Mouse (Mus musculus): ENCODE measurements around the gene Gsk3a.

Gene Gsk3a

DNA sequence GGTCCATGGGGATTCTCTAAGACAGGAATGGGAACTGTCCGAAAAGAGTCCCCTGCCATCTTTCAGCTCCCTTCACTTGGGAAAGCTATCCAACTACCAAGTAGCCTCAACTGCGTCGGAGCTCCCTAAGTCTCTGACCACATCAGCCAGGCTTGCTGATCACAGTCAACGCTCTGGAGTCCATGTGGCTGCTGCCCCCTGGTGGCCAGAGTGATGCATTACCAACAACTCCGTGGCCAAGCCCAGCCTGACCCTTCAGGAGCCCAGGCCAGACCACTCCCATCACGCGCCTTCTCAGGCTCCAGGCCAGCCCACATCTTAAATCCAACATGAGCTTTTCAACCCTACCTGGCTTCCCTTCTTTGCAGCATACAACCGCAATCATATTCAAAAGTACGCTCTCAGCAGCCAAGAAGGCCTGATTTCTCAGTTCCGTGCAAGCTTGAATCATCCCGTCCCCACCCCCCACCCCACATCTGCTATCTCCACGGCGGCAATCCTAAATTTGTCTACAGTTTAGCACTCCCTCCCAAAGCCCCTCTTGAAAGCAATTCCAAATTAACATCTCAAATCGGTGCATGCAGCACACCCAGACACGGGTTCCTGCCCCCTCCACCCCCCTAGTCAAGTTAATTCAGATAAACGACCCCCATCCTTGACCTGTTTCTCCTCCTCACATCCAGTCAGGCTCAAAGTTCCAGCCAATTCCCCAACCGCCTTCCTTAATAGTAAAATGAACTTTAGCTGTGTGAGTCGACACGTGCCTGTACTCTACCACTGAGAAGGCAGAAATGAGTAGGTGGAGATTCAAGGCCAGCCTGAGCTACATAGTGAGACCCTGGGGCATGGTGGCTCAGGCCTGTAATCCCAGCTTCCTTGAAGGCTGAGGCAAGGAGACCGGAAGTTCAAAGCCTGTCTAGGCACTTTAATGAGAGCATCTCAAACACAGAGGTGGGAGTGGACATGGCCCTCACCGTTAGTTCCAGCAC, 49.7 kb downstream of the Gsk3a start:
- peak; percentile 85 to 94 for DNase-seq (ENCODE audit: low spot score in 2 of 2)

DNA sequence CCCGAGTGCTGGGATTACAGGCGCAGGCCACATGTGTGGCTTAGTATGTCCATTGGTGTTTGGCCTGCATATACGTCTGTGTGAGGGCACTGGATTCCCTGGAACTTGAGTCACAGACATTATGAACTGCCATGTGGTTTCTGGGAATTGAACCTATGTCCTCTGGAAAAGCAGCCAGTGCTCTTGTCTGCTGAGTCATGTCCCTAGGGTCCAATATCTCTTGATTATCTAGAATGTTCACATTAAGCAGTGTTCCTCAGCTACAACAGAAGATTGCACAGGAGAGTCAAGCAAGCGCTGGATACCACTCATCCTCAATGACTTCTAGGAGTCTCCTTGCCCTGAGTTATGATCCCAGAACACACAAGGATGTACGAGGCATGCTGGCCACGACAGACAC, 53.6 kb downstream of the Gsk3a start:
- no peak for DNase-seq (ENCODE audit: low spot score in 2 of 2)

DNA sequence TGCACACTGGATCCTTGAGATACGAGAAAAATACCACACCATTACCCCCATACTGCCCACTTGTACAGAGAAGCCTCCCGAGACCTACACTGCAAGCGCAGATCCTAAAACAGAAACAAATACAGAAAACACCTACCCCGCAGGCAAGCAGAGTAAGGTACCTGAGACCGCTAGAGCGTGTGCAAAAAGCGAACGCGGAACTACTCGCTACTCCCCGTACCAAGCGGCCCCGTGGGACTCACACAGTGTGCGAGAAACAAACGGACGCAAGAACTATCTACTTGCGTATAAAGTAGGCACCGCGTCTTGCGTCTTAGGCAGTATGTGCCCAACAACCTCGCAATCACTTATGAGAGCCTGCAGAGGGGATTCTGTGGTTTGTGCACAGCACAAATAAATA, 55.8 kb downstream of the Gsk3a start:
- no peak for DNase-seq (ENCODE audit: low spot score in 2 of 2)

- DNase-seq (ENCODE audit: low spot score in 2 of 2) = peak in 1 of 2 experiments; percentile 51
Measured at GRCm38 (mm10) chr7:25181331-25181790, 56.3 kb downstream of the Gsk3a start.

GRCm38 (mm10) chr7:25180512-25180911, 57.1 kb downstream of the Gsk3a start:
- DNase-seq (ENCODE audit: low spot score in 2 of 2) = no peak

- DNase-seq (ENCODE audit: low spot score in 2 of 2) = peak; percentile 71 to 87
Measured at GRCm38 (mm10) chr7:25179606-25180161, 58.0 kb downstream of the Gsk3a start, which contains the start of gene Pou2f2. TSS of gene Pou2f2 (minus strand) at chr7:25179726.

DNA sequence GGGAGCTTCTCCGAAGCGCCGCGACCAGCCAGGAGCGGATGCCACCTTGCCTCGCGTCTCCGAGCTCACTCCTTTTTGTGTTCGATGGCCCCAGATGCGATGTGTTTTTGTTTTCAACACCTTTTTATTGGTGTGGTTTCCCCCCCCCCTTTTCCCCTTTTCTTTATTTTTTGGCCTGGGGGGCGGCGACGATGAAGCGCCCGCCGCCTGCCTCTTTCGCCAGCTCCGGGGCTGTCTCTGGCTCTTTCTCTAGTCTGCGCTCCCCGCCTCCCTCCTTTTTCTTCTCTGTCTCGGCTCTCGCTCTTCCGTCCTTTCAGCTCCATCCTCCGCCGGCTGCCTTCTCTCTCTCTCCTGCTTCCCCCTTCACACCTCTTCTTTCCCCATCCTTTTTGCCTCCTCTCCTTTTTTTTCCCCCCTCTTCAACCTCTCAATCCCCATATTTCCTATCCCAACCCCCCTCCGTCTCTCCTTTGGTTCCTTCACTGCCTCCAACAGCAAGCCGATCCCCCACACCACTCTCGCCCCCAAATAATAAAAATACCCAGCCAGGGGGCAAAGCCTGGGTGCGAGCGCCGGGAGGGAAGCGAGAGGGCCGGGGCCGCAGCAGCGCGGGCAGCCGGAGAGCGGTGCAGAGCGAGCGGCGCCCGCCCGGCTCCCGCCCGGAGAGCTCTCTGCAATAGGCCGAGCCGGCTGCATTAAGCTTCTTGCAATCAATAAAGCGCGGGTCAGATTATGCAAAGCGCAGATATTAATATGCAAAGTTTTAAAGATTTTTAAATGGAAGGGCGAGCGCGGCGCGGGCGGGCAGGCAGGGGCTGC, 58.7 kb downstream of the Gsk3a start:
- no peak for DNase-seq (ENCODE audit: low spot score in 2 of 2)

GRCm38 (mm10) chr7:25178317-25178716, 59.3 kb downstream of the Gsk3a start:
- no peak for DNase-seq (ENCODE audit: low spot score in 2 of 2)
